Mouse (Mus musculus): ENCODE results near the gene Marcksl1.
"Not testable (repeated sequence)": the region's sequence is repeated elsewhere in the genome, so short reads cannot be mapped to it uniquely, and the experiment has no call there.

The Marcksl1 gene

GRCm38 (mm10) chr4:129509650-129510049 is 3.7 kb upstream of the Marcksl1 start:
- in situ Hi-C loops (cut with MboI; ENCODE audit: low sequenced_read_pairs) = no loop called here

GRCm38 (mm10) chr4:129510723-129511412 is 2.5 kb upstream of the Marcksl1 start:
- in situ Hi-C loops (cut with MboI; ENCODE audit: low sequenced_read_pairs) = no loop called here

- in situ Hi-C loops (cut with MboI; ENCODE audit: low sequenced_read_pairs) = no loop called here
Measured at GRCm38 (mm10) chr4:129511413-129512096, 1.8 kb upstream of the Marcksl1 start.

GRCm38 (mm10) chr4:129513891-129514290 is 510 bp downstream of the Marcksl1 start:
- in situ Hi-C loops (cut with MboI; ENCODE audit: low sequenced_read_pairs) = no loop called here

DNA sequence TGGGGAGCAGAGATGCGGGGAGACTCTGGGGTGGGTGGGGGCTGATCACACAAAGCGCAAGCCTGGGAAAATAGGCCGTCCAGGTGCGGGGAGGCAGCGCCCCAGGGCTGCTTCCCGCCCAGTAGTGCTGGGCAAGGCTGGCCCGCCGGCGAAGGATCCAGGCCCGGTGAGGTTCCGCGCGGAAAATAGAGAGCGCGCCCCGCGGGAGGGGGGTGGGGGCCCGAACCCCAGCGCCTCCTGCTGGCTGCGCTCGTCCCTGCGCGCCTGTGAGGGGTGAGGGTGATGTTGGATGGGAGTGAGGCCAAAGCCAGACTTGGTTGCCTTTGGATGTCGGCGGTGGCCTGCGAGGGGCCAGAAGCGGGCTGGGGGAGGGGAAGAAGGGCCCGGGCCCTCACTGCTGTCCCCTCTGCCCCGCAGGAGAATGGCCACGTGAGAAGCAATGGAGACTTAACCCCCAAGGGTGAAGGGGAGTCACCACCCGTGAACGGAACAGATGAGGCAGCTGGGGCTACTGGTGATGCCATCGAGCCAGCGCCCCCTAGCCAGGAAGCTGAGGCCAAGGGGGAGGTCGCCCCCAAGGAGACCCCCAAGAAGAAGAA is 1.0 kb downstream of the Marcksl1 start:
- in situ Hi-C loops (cut with MboI; ENCODE audit: low sequenced_read_pairs) = no loop called here

- in situ Hi-C loops (cut with MboI; ENCODE audit: low sequenced_read_pairs) = no loop called here
Measured at GRCm38 (mm10) chr4:129516925-129517324, 3.5 kb downstream of the Marcksl1 start.

DNA sequence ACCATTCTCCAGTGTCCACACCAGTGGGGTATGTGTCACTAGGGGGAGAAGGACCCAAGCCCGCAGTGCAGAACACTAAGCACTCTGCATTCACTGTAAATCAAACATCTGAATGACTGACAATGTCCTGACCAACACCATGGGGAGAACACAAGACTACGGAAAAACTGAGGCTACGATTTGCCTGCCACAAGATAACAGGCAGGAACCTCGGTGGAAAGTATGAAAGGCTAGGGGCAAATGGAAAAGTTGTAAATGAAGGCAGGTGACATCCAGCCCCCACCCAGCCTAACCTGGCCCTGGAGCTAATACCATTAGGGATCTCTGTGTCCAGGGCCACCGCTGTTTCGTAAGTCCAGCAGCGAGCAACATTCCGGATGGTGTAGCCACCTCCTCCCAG is 5.1 kb downstream of the Marcksl1 start:
- in situ Hi-C loops (cut with MboI; ENCODE audit: low sequenced_read_pairs) = no loop called here

DNA sequence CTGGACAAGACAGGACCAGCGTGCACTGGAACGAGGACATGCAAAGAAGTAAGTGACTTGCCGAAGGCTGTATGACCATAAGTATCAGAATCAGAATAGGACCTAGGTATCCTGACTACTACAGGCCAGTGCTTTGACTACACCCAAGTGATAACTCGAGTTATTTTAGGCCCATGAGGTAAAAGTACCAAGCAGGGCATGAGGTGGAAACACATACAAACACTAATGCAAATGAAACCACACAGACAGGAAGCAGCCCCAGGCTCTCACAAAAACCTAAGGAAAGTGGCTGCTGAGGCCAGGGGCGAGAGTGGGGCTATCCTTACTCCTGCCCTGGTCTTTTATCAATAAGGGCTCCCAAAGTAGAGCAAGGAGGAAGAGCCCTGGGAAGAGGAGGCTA is 12.0 kb downstream of the Marcksl1 start:
- in situ Hi-C loops (cut with MboI; ENCODE audit: low sequenced_read_pairs) = no loop called here

GRCm38 (mm10) chr4:129525889-129526288 is 12.5 kb downstream of the Marcksl1 start:
- in situ Hi-C loops (cut with MboI; ENCODE audit: low sequenced_read_pairs) = no loop called here

DNA sequence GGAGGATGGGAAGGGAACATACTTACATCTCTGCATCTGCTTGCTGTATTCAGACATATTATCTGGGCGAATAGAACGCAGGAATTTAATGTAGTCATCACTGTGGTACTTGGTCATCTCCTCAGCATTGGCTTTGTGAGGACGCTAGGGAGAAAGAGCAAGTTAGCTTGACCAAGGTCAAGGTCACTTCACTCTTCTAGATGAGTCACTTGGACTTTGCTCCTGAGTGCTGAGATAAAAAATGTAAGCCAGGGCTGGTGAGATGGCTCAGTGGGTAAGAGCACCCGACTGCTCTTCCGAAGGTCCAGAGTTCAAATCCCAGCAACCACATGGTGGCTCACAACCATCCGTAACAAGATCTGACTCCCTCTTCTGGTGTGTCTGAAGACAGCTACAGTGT is 15.5 kb downstream of the Marcksl1 start:
- in situ Hi-C loops (cut with MboI; ENCODE audit: low sequenced_read_pairs) = not testable (repeated sequence)

DNA sequence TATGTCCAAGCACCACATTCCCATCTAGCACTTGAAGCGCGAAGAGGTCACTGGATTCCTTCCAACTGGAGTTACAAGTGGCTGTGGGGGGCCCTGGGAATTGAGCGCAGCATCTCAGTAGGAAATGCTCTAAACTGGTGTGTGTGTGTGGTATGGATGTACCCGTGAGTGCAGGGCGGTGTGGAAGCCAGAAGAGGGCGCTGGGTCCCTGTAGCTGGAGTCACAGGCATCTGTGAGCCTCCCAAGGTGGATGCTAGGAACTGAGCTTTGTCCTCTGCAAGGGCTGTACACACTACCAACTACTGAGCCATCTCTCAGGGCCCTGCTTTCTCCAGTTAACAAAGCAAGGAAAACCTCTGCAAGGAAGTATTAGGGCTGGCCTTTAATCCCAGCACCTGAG is 26.6 kb downstream of the Marcksl1 start:
- in situ Hi-C loops (cut with MboI; ENCODE audit: low sequenced_read_pairs) = loop anchor here (10.0 kb wide), 1 partner anchor 65 kb away; the partner anchor contains the start of genes Eif3i and Tmem234

GRCm38 (mm10) chr4:129541868-129542591 is 28.6 kb downstream of the Marcksl1 start:
- in situ Hi-C loops (cut with MboI; ENCODE audit: low sequenced_read_pairs) = loop anchor here (10.0 kb wide), 1 partner anchor 63 kb away; the partner anchor contains the start of genes Eif3i and Tmem234

GRCm38 (mm10) chr4:129542592-129543141 is 29.3 kb downstream of the Marcksl1 start, which contains the start of gene Hdac1:
Gene Hdac1 (minus strand): TSS chr4:129542713.
- in situ Hi-C loops (cut with MboI; ENCODE audit: low sequenced_read_pairs) = loop anchor here (10.0 kb wide), 1 partner anchor 62 kb away; the partner anchor contains the start of genes Eif3i and Tmem234

GRCm38 (mm10) chr4:129544106-129544505 is 30.7 kb downstream of the Marcksl1 start:
- in situ Hi-C loops (cut with MboI; ENCODE audit: low sequenced_read_pairs) = loop anchor here (10.0 kb wide), 1 partner anchor 61 kb away; the partner anchor contains the start of genes Eif3i and Tmem234

DNA sequence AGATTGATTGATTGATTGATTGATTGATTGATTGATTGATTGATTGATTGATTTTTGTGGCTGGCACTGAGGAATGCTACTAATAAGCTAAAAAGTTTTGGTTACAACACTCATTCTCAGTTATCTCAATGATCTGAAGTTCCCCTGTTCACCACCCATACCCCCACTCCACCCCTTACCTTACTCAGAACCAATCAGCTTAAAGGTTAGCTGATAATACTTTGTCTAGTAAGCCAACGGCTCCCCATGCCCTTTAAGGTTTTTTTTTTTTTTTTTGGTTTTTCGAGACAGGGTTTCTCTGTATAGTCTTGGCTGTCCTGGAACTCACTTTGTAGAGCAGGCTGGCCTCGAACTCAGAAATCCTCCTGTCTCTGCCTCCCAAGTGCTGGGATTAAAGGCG is 34.2 kb downstream of the Marcksl1 start:
- in situ Hi-C loops (cut with MboI; ENCODE audit: low sequenced_read_pairs) = loop anchor here (10.0 kb wide), 1 partner anchor 57 kb away; the partner anchor contains the start of genes Eif3i and Tmem234

DNA sequence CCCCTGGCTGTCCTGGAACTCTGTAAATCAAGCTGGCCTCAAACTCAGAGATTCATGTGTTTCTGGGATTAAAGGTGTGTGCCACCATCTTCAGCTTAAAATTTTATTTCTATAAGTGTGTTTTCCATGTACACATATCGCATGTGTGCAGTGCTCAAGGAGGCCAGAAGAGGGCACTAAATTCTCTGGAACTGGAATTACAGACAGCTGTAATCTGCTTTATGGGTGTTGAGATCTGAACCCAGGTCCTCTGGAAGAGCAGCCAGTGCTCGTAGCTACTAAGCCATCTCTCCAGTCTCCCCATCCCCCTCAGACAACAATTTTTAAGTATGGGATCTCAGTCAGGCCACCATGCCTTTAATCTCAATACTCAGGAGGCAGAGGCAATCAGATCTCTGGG is 35.9 kb downstream of the Marcksl1 start:
- in situ Hi-C loops (cut with MboI; ENCODE audit: low sequenced_read_pairs) = loop anchor here (10.0 kb wide), 1 partner anchor 55 kb away; the partner anchor contains the start of genes Eif3i and Tmem234

DNA sequence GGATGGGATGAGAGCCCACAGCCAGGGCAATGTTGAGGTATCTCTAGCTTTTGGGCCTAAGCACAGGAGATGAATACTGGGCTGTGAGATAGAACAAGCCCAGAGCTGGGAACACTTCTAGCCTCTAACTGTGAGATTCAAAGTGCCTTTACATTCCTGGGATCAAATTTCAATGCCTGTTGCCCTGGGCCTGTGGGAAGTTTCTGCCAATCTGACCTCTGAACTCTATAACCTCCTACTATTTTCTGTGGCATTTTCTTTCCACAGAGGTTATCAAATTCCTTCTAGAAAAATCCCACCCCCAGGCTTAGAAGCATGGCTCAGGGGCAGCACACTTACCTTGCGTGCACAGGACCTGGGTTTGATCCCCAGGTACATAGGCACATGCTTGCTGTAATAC is 36.9 kb downstream of the Marcksl1 start:
- in situ Hi-C loops (cut with MboI; ENCODE audit: low sequenced_read_pairs) = no loop called here

GRCm38 (mm10) chr4:129554512-129554911 is 41.1 kb downstream of the Marcksl1 start:
- in situ Hi-C loops (cut with MboI; ENCODE audit: low sequenced_read_pairs) = not testable (repeated sequence)

DNA sequence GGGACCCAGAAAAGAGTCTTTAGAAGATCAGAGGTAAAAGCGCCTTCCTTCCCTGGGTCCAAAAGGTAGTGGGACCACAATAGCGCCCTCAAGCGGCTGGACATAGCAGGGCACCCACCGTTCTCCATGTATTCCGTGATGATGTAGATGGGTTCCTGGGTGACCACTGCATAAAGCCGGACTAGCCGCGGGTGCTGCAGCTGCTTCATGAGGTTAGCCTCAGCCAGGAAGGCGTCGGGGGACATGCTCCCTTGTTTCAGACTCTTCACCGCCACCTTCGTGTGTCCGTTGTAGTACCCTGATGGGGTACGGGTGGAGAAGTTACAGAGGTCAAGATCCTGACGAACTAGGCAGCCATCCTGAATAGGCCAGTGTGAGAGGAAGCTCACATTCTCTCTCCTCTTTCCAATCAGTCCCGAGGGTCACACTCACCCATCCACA is 42.1 kb downstream of the Marcksl1 start:
- in situ Hi-C loops (cut with MboI; ENCODE audit: low sequenced_read_pairs) = no loop called here

- in situ Hi-C loops (cut with MboI; ENCODE audit: low sequenced_read_pairs) = no loop called here
Measured at GRCm38 (mm10) chr4:129555862-129556531, 42.6 kb downstream of the Marcksl1 start.
